Mouse (Mus musculus) midbrain, postnatal 0 days (tissue): ENCODE data around the gene Cbx2. TPM values are rescaled to one million over a fixed set of nuclear protein-coding genes. Genes with fewer than 3 reads are reported as not detected.

Experiments
- ATAC-seq: fragments of 200-750 bp; cut with Nextera tagmentation; 2 replicates; pipeline ENCODE4 v1.8.0; 2017; ENCODE audit warnings: moderate number of reproducible peaks, mild to moderate bottlenecking, moderate TSS enrichment, moderate library complexity; ENCODE audit not compliant: low FRiP score
- DNase-seq: peaks from one replicate; pipeline ENCODE4 v3.0.0-alpha.2; 2015; ENCODE audit warnings: low spot score
- H3K27ac ChIP-seq: fragments of 300-500 bp; sonication (generic); 2 replicates; pipeline ENCODE4 v1.5.1; 2014; ENCODE audit warnings: low read depth, mild to moderate bottlenecking, low read length, mixed read lengths
- H3K27me3 ChIP-seq: fragments of 300-500 bp; sonication (generic); 2 replicates; pipeline ENCODE4 v1.6.1; 2014; ENCODE audit warnings: low read length, control low read depth, mixed read lengths; ENCODE audit not compliant: insufficient read depth
- H3K36me3 ChIP-seq: fragments of 300-500 bp; sonication (generic); 2 replicates; pipeline ENCODE4 v1.6.1; 2014; ENCODE audit warnings: low read length, control low read depth, mixed read lengths; ENCODE audit not compliant: insufficient read depth
- H3K4me1 ChIP-seq: fragments of 300-500 bp; sonication (generic); 2 replicates; pipeline ENCODE4 v1.6.1; 2014; ENCODE audit warnings: mild to moderate bottlenecking, control low read depth, antibody characterized with exemption, low read length, mixed read lengths; ENCODE audit not compliant: insufficient read depth
- H3K4me2 ChIP-seq: fragments of 300-500 bp; sonication (generic); 2 replicates; pipeline ENCODE4 v1.6.1; 2014; ENCODE audit warnings: low read depth, mild to moderate bottlenecking, low read length, mixed read lengths; ENCODE audit not compliant: poor library complexity, severe bottlenecking
- H3K4me3 ChIP-seq: fragments of 300-500 bp; sonication (generic); 2 replicates; pipeline ENCODE4 v1.5.1; 2014; ENCODE audit warnings: low read depth, mild to moderate bottlenecking, low read length, moderate library complexity
- H3K9ac ChIP-seq: fragments of 300-500 bp; sonication (generic); replicated peaks from 2 replicates; pipeline ENCODE4 v1.6.1; 2014; ENCODE audit warnings: mild to moderate bottlenecking, low read length, moderate library complexity, mixed read lengths; ENCODE audit not compliant: poor library complexity, severe bottlenecking
- H3K9me3 ChIP-seq: fragments of 300-500 bp; sonication (generic); 2 replicates; pipeline ENCODE4 v1.6.1; 2016; ENCODE audit warnings: low read length, control low read depth
- CTCF ChIP-seq: IDR thresholded peaks from 2 replicates; pipeline ENCODE4 v1.5.1; 2016; ENCODE audit warnings: antibody characterized with exemption, mild to moderate bottlenecking
- WGBS: fragments of 180-500 bp; shearing (Covaris S2); extraction: QIAGEN DNeasy Blood & Tissue Kit; methylation state at CpG from one replicate; pipeline ENCODE4 v1.1.7; 2014; 5-methylcytosine and 5-hydroxymethylcytosine counted together
- polyA plus RNA-seq: library from polyadenylated mRNA; unstranded; fragments of >200 nt; fragmentation: Nextera tagmentation; extraction: Ambion mirVana; gene quantifications from 2 replicates; pipeline ENCODE4 v1.2.1, GENCODE M21; 2015
- total RNA-seq: library from RNA; depleted of rRNA; stranded (reverse); fragments of >200 nt; gene quantifications from 2 replicates; pipeline ENCODE4 v1.2.3, GENCODE M21; 2014

The Cbx2 gene
- total and polyA plus RNA-seq, 2 experiments from 2014 or later: 6.7 to 10.6 TPM

- TF ChIP-seq CTCF: no peak
- Histone ChIP-seq H3K4me2 (peak overlapping the region; percentile 96), H3K9ac (peak overlapping the region; percentile 85), H3K4me1 (0 out of 2 replicates have a peak, but pooled peaks cover 11% of the 10 kb centered on the region), H3K27ac (peak overlapping the region; percentile 85; the same call in 1 of the 2 replicates), H3K27me3 (peaks cover 50% of the 10 kb centered on the region), H3K36me3 (peaks cover 8% of the 10 kb centered on the region), H3K9me3 (no peaks in the 10 kb centered on the region), H3K4me3 (peak overlapping the region; percentile 81)
- no peak; the same call in 1 of the 2 replicates for ATAC-seq
- no peak for DNase-seq
- under 1% methylated on average over 29 of the region's 31 CpGs for WGBS
Measured at GRCm38 (mm10) chr11:119041750-119042465, 19.1 kb downstream of the Cbx2 start.

- ATAC-seq (no peak), DNase-seq (no peak)
- Histone ChIP-seq H3K4me1 (0 out of 2 replicates have a peak, but pooled peaks cover 9% of the 10 kb centered on the region), H3K4me2 (no peak overlapping the region), H3K36me3 (peaks cover 8% of the 10 kb centered on the region), H3K4me3 (no peak overlapping the region), H3K27ac (no peak overlapping the region), H3K27me3 (peaks cover 53% of the 10 kb centered on the region), H3K9ac (no peak overlapping the region), H3K9me3 (no peaks in the 10 kb centered on the region)
- 1% methylated on average over 52 of the region's 52 CpGs for WGBS
- no peak for TF ChIP-seq CTCF
Measured at GRCm38 (mm10) chr11:119042466-119043272, 19.9 kb downstream of the Cbx2 start.

- H3K4me1 ChIP-seq: 0 out of 2 replicates have a peak, but pooled peaks cover 9% of the 10 kb centered on the region
- no peak overlapping the region for H3K4me2 ChIP-seq
- peaks cover 8% of the 10 kb centered on the region for H3K36me3 ChIP-seq
- no peak overlapping the region for H3K4me3 ChIP-seq
- no peaks in the 10 kb centered on the region for H3K9me3 ChIP-seq
- TF ChIP-seq CTCF: no peak
- peaks cover 53% of the 10 kb centered on the region for H3K27me3 ChIP-seq
- WGBS: 4% methylated on average over 4 of the region's 4 CpGs
- ATAC-seq (no peak), DNase-seq (no peak)
- no peak overlapping the region for H3K9ac ChIP-seq
- H3K27ac ChIP-seq: no peak overlapping the region
Measured at GRCm38 (mm10) chr11:119043273-119043540, 20.4 kb downstream of the Cbx2 start.

GRCm38 (mm10) chr11:119043761-119044550, 21.2 kb downstream of the Cbx2 start:
- ATAC-seq (no peak), DNase-seq (no peak)
- Histone ChIP-seq H3K9ac (no peak overlapping the region), H3K9me3 (no peaks in the 10 kb centered on the region), H3K27ac (no peak overlapping the region), H3K27me3 (peaks cover 49% of the 10 kb centered on the region), H3K4me1 (0 out of 2 replicates have a peak, but pooled peaks cover 6% of the 10 kb centered on the region), H3K4me2 (no peak overlapping the region), H3K4me3 (no peak overlapping the region), H3K36me3 (peaks cover 2% of the 10 kb centered on the region; the same call in 1 of the 2 replicates)
- 6% methylated on average over 10 of the region's 10 CpGs for WGBS
- peak; percentile 53 for TF ChIP-seq CTCF

GRCm38 (mm10) chr11:119044551-119045337, 22.0 kb downstream of the Cbx2 start:
- WGBS: 2% methylated on average over 41 of the region's 41 CpGs
- no peak overlapping the region for H3K4me2 ChIP-seq
- DNase-seq (no peak), ATAC-seq (no peak)
- TF ChIP-seq CTCF: peak; percentile 65
- no peaks in the 10 kb centered on the region for H3K4me1 ChIP-seq
- H3K9me3 ChIP-seq: no peaks in the 10 kb centered on the region
- H3K27me3 ChIP-seq: peaks cover 57% of the 10 kb centered on the region
- H3K36me3 ChIP-seq: no peaks in the 10 kb centered on the region
- no peak overlapping the region for H3K4me3 ChIP-seq
- H3K9ac ChIP-seq: no peak overlapping the region
- no peak overlapping the region for H3K27ac ChIP-seq
